Mouse (Mus musculus): ENCODE data around the gene Cmss1. TPM values are rescaled to one million over a fixed set of nuclear protein-coding genes. Genes with fewer than 3 reads are reported as not detected.

Cmss1 gene
- polyA plus RNA-seq, 1 experiment = 82.2 TPM

DNA sequence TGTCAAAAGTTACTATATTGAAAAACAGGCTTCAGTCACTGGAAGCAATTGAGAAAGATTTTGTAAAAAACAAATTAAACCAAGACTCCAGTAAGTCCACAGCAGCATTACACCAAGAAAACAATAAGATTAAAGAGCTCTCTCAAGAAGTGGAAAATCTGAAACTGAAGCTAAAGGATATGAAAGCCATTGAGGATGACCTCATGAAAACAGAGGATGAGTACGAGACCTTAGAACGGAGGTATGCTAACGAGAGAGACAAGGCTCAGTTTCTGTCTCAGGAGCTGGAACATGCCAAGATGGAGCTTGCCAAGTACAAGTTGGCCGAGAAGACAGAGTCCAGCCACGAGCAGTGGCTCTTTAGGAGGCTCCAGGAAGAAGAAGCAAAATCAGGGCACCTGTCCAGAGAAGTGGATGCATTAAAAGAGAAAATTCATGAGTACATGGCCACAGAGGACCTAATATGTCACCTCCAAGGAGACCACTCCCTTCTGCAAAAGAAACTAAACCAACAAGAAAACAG is 35.8 kb downstream of the Cmss1 start:
- TF ChIP-seq GATA1 (IDR thresholded peaks at IDR 0.05; ENCODE audit: low read length) = no peak

DNA sequence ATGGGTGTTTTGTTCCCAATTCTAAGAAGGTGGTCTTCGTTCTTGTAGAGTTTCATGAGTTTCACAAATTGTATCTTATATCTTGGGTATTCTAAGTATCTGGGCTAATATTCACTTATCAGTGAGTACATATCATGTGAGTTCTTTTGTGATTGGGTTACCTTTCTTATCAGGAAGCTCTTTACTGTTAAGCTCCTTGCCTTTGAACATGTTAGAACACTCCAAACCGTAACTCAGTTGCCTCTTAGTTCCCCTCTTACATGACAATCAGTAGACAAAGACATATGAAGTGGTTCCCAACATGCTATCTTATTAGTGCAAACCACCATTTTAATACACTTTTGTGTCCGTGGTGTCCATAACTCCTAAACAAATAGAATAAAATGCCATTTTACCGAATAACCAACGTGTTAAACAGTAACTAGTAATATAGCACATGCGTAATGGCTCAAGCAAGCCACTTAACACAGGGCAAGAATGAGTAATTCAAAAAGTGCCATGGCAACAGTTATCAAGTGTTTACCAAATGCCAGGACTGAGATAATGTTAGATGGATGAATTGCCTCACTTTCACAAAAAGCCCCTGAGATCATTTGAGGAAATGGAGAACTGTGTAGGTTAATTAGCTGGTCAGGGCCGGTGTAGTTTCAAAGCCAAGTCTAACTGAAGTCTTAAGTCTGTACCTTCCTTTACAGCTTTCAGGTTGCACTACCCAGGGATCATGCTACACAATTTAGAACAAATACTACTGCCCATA is 37.8 kb downstream of the Cmss1 start:
- no peak for TF ChIP-seq GATA1 (IDR thresholded peaks at IDR 0.05; ENCODE audit: low read length)

DNA sequence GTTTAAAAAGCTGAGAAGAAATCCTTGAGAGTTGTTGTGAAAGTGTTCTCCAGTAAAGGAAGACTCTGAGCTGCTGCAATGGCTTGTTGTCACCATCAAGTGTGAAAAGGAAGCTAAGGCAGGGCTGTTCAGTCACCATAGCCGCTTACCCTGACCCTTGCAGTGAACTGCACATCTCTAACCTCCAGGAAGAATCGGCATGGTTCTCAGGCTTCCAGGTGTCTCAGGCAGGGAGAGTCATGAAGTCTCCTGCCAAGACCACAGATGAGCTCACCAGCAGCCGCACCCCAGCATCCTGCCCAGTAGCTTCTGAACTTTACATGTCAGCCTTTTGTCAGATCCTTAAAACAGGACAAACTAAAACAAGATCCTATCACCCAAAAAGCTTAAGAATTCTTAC is 40.4 kb downstream of the Cmss1 start:
- no peak for TF ChIP-seq GATA1 (IDR thresholded peaks at IDR 0.05; ENCODE audit: low read length)

DNA sequence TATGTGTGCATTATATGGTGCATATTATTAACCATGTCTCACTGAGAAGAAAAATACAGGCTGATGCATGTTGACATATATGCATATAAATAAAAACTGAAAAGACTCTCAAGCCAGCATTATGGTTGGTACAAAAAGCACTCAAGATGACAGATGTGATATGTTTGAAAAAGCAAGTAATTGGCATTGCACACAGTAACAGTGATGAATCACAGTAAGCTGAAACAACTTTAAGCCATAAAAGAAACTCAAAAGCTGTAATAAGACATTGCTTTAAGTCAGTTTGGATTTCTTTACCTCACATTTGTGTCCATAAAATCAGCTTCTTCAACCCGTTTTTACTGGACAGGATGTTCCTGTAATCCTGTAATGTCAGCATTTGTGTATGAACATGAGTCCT is 41.9 kb downstream of the Cmss1 start:
- TF ChIP-seq GATA1 (IDR thresholded peaks at IDR 0.05; ENCODE audit: low read length) = no peak

DNA sequence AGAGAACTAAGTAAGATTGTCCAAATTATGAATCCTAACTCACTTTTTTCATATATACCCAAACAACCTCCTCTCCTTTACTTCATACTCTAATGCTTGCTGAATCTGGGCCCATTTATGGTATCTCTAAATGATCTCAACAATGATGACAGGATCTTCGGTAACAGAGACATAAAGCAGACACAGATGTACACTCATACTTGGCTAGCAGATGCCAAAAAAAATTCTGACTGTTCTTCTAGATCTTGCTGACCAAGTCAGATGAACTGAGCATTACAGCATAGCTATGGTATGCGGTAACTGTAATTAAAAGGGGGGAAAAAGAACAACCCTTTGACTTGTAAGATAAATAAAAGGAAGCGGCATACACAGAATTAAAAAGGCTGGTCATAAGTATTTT is 43.2 kb downstream of the Cmss1 start:
- no peak for TF ChIP-seq GATA1 (IDR thresholded peaks at IDR 0.05; ENCODE audit: low read length)

DNA sequence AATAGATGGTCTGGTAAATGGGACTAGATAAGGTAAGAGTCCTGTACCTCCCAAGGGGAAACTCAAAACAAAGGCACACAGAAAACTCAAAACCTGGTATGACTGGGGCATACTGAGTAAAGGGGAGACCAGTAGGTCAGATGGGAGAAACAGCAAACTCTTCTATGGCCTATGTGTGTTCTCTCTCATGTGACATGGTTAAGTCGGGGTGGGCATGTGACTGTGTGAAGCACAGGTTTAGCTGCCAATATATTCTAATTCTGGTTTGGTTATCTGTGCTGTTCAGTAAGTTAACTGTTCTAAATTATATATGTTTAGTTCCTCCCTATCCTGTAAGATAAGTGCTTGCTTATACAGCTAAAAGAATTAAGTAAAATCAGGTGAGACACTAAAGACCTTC is 46.5 kb downstream of the Cmss1 start:
- no peak for TF ChIP-seq GATA1 (IDR thresholded peaks at IDR 0.05; ENCODE audit: low read length)

DNA sequence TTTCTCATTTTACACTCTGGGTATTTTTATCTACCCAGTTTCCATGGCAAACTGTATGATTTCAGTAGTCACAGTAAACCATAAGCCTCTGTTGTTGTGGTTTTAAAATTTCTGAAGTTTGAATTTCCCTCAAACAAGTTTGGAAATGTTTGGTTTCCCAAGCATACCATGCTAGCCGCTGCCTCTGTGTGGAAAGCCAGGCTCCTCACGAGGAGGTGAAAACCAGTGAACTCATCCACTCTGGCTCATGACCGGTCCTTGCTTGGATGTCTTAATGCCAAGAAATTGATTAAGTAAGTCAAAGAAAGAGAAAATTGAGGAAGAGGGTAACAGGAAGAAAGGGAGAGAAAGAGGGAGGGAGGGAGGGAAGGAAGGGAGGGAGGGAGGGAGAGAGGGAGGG is 48.4 kb downstream of the Cmss1 start:
- TF ChIP-seq GATA1 (IDR thresholded peaks at IDR 0.05; ENCODE audit: low read length) = no peak

DNA sequence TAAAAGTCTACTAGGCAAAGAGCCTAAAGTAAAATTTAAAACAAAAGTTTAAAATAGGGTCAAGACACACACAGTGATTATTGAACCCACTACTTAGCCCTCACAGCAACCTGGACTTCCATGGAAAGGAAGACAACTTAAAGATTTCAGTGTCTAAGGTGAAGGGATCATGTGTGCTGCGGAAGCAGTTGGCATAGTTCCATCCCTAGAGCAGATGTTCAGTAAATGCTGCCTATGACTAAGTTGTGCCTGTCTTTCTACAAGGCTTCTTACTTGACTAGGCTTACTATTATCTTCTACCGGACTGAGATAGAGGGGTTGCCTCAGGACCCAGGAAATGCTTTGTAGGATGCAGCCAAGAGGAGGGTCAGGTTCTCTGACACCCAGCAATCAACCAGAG is 50.4 kb downstream of the Cmss1 start:
- TF ChIP-seq GATA1 (IDR thresholded peaks at IDR 0.05; ENCODE audit: low read length) = no peak

DNA sequence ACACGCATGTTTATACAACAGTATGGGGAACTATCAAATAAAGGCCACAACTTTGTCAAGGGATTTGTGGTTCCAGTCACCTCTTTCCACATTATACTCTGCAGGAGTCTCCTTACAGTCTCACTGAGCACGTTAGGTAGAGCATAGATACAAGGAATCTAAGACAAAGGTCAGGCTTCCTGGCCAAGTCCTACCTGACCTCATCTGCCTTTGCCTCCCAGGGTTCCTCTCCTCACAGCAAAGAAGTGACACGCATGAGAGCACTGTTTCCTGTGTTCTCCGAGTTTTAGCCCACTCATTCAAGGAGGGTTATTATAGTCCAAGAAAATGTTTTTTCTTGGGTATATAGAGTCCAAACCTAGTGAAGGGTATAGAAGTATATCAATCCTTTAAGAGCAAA is 51.0 kb downstream of the Cmss1 start:
- TF ChIP-seq GATA1 (IDR thresholded peaks at IDR 0.05; ENCODE audit: low read length) = no peak

DNA sequence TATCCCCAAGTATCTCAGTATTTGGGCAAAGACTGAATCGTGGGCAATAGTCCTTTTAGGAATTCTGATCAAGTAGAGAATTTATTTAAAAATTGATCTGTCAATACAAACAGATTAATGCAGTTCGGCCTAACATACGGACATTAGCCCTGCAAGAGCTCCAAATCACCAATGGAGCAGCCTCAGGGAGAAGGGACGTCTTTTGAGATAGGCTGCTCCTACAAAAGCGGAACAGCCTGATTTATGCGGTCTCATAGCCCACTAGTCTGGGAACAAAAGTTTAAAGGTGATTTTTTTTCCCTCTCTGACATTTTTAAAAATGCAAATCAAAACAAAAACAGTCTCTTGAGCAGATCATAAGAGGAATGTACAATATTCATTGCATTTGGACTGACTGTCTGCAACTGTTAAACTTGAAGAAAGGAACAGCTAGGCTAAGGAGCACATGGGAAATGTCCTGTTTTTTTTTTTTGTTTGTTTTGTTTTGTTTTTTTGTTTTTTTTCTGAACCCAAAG is 51.7 kb downstream of the Cmss1 start:
- no peak for TF ChIP-seq GATA1 (IDR thresholded peaks at IDR 0.05; ENCODE audit: low read length)

DNA sequence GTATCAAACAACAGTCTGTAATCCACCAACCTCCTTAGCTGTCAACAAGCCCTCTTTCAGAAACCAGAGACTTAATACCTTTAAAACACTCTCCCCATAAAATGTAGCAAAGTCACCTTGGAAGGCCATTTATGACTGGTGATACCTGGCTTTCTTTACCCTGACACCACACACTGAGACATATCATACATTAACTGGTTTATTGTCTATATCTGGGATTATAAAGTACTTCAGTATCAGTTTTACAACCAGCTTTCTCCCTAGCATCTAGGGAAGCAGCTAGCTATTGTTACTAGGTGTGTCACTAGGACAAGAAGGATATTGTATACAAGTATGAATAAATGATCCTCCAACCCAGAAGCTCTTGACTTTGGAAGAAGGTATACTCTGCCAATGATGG is 53.4 kb downstream of the Cmss1 start:
- no peak for TF ChIP-seq GATA1 (IDR thresholded peaks at IDR 0.05; ENCODE audit: low read length)

DNA sequence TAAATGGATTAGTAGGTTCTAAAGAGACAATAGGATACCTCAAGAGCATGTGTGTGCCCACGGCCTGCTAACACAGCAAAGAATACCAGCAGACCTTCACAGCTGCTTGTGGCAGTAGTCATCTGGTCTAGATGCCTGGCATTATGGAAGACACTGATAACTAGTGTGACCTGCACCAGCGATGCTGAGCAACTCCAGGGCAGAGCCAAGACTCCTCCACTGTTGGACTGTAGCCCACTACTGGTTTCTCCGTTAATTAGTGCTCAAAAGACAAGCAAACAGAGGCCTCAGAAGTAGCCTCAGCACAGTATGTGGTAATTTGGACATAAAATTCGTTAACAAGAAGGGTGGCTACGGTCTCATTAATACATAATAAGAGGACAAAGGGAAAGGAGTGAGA is 54.0 kb downstream of the Cmss1 start:
- TF ChIP-seq GATA1 (IDR thresholded peaks at IDR 0.05; ENCODE audit: low read length) = no peak

DNA sequence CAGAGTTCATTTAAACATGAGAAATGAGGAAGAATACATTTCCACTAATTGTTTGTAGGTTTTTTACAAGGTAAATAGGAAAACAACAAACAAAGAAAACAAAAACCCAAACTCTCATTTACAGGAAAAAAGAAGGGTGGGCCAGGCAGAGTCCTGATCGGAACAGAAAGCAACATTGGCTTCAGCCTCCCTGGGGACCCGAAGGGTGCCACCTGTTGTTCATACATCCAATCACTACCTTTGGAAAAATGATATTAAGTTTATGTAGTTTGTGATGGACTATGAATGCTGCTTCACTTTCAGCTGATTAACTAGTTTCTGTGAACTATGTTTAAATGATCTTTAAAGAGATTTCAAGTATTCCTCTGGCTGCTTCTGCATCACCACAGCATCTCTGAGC is 55.0 kb downstream of the Cmss1 start:
- no peak for TF ChIP-seq GATA1 (IDR thresholded peaks at IDR 0.05; ENCODE audit: low read length)

DNA sequence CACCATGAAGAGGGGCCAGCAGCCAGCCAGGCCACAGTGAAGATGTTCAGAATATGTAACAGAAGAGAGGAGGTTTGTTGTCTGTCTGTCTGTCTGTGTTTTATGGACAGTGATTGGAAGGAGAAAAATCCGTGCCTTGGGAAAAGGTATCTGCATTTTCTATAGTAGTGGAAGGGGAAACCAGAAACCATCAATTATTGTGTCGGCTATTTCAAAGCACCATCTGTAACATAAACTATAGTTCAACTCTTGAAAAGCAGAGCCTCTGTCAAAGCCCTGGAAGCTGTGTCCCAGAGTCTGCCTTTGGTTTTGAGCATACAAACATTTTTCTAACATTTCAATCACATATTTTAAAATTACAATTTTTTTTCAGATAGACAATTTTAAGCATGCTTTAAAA is 55.8 kb downstream of the Cmss1 start:
- no peak for TF ChIP-seq GATA1 (IDR thresholded peaks at IDR 0.05; ENCODE audit: low read length)

DNA sequence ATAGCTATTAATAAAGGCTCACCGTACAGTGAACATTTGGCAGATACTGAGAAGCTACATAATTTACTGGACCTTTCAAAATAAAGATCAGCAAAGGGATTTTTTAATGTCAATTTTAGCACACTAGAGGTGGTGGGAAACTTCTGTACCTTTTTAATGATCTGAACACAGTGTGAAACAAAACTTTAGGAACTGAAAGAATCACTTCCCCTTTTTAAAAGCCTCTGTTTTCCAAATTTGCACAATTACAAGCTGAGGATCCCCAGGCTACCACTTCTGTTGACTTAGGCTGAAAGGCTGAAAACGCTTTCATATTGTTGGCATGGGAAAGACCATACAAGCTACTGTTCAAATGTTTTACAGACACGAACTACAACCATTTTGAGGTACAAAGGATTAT is 56.6 kb downstream of the Cmss1 start:
- no peak for TF ChIP-seq GATA1 (IDR thresholded peaks at IDR 0.05; ENCODE audit: low read length)

DNA sequence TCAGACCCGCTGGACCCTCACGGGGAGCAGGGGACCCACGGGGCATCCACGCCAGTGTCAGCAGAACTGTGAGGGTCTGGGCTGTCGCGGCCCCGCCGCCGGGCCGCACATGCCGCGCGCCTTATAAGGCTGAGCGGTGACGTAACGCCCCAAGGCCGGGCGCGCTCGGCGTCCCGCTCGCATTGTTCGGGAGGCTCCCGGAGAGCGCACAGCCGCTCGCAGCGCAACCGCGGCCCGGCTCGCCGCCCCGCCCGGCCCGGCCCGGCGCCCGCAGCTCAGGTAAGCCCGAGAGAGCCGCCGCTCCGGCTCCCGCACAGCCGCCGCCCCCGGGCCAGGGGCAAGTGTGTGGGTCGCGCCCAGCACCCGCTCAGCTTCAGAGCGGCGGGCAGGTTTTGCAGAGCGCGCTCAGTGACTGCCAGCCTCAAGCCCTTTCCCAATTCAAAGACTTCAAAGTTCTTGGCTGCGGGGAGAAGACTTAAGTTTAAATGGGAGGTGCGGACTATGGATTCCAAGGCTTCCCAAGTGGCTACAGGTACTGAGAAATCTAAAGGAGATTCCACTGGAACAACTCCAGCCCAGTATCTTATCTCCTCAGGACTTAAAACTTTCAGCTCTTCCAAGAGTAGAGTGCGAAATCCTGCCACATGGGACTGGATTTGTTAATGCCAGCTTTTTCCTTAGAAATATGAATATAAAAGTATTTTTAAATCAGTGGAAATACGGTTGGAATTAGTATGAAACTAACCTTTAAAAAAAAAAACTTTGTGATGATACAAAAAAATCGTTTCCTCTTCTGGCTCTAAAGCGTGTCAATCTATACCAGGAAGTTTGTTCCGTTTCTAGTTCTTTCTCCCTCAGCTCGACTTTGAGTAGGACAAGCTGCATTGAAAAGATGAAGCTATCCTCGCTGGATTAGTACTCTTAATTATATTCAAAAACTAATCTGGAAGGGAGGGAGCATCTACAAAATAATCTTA is 57.3 kb downstream of the Cmss1 start:
- no peak for TF ChIP-seq GATA1 (IDR thresholded peaks at IDR 0.05; ENCODE audit: low read length)
